Mouse (Mus musculus): ENCODE measurements around the gene Hsdl1.
A peak's percentile ranks its signal among the peaks of the same experiment; 100 is the strongest.

DNA sequence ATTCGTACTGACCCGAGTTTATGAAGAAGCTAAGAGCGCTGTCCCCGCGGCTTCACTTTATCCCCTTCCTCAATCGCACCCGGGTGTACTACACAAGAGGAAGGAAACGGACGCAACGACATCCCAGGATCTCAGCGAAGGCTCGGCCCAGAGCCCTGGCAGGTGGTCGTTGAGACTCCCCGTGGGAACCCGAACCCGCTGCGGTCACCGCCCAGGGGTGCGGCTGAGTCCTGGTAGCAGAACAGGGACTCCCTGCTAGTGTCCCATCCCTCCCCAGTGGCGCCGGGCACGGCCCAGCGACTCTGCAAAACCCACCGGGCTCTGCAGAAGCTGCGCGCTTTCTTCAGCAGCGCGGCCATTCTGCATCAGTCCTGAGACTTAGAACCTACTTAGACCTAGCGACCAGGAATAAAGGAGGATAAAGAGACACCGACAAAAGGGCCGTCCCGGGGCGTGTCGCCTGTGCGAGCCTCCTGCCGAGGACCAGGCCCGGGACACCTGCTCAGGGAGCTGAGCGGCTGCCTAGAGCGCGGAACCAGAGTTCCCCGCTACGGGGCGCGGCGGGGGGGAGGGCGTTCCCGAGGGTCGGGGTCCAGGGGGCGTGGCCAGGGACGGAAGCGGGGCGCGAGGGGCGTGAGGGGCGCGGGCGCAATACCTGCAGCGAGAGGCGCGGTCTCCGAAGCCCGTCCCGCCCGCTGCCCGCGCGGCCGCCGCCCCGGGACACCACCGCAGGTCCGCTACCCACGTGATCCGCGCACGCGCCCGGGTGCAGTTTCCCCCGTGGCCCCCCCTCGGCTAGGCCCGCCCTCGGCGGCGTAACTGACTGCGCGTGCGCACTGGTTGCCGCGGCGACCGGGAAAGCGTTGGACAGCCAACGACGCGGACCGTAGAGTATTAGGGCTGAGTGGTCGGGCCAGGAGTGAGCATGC is at the start of gene Hsdl1, which contains the start of gene Dnaaf1:
- TF ChIP-seq POLR2A (IDR thresholded peaks at IDR 0.05; ENCODE audit: low read depth, low read length) (peak; percentile 15; the same call in 1 of the 2 replicates), CTCF (IDR thresholded peaks at IDR 0.05; ENCODE audit: extremely low read depth, insufficient read length, insufficient replicate concordance, low read depth, low read length) (no peak)

Data from small intestine, adult 2 months (tissue).